Mouse (Mus musculus) thymus, adult 2 months (tissue): ENCODE measurements around the gene Cacna2d2. TPM values are rescaled to one million over a fixed set of nuclear protein-coding genes. Genes with fewer than 3 reads are reported as not detected.
"Not testable (repeated sequence)": the region's sequence is repeated elsewhere in the genome, so short reads cannot be mapped to it uniquely, and the experiment has no call there.

Source experiments
- DNase-seq: peaks from one replicate; pipeline ENCODE4 v3.0.0; 2021
- H3K27ac ChIP-seq: fragments of 200-500 bp; 2 replicates; pipeline ENCODE4 v1.5.1; 2012; ENCODE audit warnings: low read length, control low read depth; ENCODE audit not compliant: control insufficient read depth, insufficient read depth
- H3K27me3 ChIP-seq: fragments of 200-500 bp; 2 replicates; pipeline ENCODE4 v1.6.1; 2012; ENCODE audit warnings: mild to moderate bottlenecking, low read length, moderate library complexity, mixed read lengths; ENCODE audit not compliant: control insufficient read depth, insufficient read depth
- H3K36me3 ChIP-seq: fragments of 200-500 bp; 2 replicates; pipeline ENCODE4 v1.6.1; 2012; ENCODE audit warnings: mild to moderate bottlenecking, low read length, moderate library complexity; ENCODE audit not compliant: control insufficient read depth, insufficient read depth
- H3K4me1 ChIP-seq: fragments of 200-500 bp; replicated peaks from 2 replicates; pipeline ENCODE4 v1.6.1; 2012; ENCODE audit warnings: low read length; ENCODE audit not compliant: control insufficient read depth, insufficient read depth
- H3K4me3 ChIP-seq: fragments of 200-500 bp; 2 replicates; pipeline ENCODE4 v1.5.1; 2012; ENCODE audit warnings: mild to moderate bottlenecking, low read length, control low read depth, moderate library complexity; ENCODE audit not compliant: control insufficient read depth, insufficient read depth
- CTCF ChIP-seq: fragments of 200-500 bp; IDR thresholded peaks from 2 replicates; pipeline ENCODE4 v1.5.1; 2012; ENCODE audit warnings: mild to moderate bottlenecking, control low read depth, low read length, moderate library complexity, borderline replicate concordance; ENCODE audit not compliant: control insufficient read depth, poor library complexity, insufficient read depth; ENCODE audit errors: extremely low read depth
- POLR2A ChIP-seq: fragments of 200-500 bp; IDR thresholded peaks from 2 replicates; pipeline ENCODE4 v1.6.1; 2012; ENCODE audit warnings: mild to moderate bottlenecking, low read length, control low read depth, moderate library complexity; ENCODE audit not compliant: control insufficient read depth, poor library complexity, insufficient read depth; ENCODE audit errors: extremely low read depth
- WGBS: fragments of 180-500 bp; shearing (Covaris S2); methylation state at CpG from one replicate; pipeline ENCODE4 v1.1.7; 2018; 5-methylcytosine and 5-hydroxymethylcytosine counted together
- polyA plus RNA-seq: library from polyadenylated mRNA; depleted of rRNA; stranded (reverse); fragments of >200 nt; gene quantifications from 2 replicates; pipeline ENCODE4 v1.2.3, GENCODE M21; 2012

Gene Cacna2d2
- polyA plus RNA-seq, 1 experiment: 8.9 TPM

GRCm38 (mm10) chr9:107570845-107571244, 171.4 kb downstream of the Cacna2d2 start:
- DNase-seq: no peak
- Histone ChIP-seq H3K27ac (no peak overlapping the region), H3K4me1 (peaks cover 22% of the 10 kb centered on the region), H3K27me3 (no peaks in the 10 kb centered on the region), H3K4me3 (no peak overlapping the region), H3K36me3 (no peaks in the 10 kb centered on the region)
- 97% methylated on average over 21 of the region's 21 CpGs for WGBS
- no peak for TF ChIP-seq POLR2A
- TF ChIP-seq CTCF: no peak

DNA sequence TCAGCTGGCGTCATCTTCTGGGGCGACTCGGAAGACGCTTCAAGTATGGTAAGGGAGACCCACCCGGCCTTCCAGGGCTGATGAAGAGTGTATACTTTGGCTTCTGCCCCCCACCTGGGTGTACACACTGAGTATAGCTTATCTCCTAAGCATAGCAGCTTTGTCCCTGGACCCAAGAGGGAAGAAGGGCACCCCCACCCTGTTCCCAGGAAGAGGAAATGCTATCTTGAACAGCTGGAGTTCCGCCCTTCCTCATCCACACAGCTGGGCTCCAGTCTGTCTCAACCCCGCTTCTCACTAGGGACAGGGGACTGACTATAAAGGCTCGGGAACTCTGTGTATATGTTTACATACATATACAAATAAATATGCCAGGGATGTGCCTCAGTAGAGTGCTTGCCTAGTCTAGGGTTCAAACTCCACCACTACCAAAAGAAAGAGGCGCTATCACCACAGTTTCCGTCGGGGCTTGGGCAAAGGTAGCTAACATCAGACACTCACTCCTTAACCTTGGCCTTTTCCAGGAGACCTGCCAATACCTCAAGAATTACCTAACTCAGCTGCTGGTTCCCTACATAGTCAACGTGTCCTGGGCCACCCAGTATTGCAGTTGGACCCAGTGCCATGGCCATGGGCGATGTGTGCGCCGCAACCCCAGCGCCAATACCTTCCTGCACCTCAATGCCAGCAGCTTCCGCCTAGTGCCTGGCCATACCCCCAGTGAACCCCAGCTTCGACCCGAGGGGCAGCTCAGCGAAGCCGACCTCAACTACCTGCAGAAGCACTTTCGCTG, 172.3 kb downstream of the Cacna2d2 start:
- no peak for DNase-seq
- no peak overlapping the region for H3K4me3 ChIP-seq

GRCm38 (mm10) chr9:107572327-107572662, 172.9 kb downstream of the Cacna2d2 start:
- no peak overlapping the region for H3K27ac ChIP-seq
- H3K36me3 ChIP-seq: no peaks in the 10 kb centered on the region
- H3K4me1 ChIP-seq: peaks cover 22% of the 10 kb centered on the region
- 93% methylated on average over 2 of the region's 2 CpGs for WGBS
- H3K27me3 ChIP-seq: no peaks in the 10 kb centered on the region
- TF ChIP-seq CTCF (no peak), POLR2A (no peak)
- DNase-seq: no peak
- H3K4me3 ChIP-seq: no peak overlapping the region

More for the DNA sequence above, 172.3 kb downstream of the Cacna2d2 start:
- WGBS: 93% methylated on average over 22 of the region's 22 CpGs
- Histone ChIP-seq H3K36me3 (no peaks in the 10 kb centered on the region), H3K27me3 (no peaks in the 10 kb centered on the region), H3K27ac (no peak overlapping the region), H3K4me1 (peaks cover 22% of the 10 kb centered on the region)
- TF ChIP-seq POLR2A (no peak), CTCF (no peak)

GRCm38 (mm10) chr9:107573774-107574173, 174.4 kb downstream of the Cacna2d2 start:
- H3K27me3 ChIP-seq, H3K36me3 ChIP-seq, DNase-seq, H3K27ac ChIP-seq, H3K4me3 ChIP-seq: not testable (repeated sequence)
- H3K4me1 ChIP-seq: peaks cover 12% of the 10 kb centered on the region
- 94% methylated on average over 6 of the region's 6 CpGs for WGBS

- Histone ChIP-seq H3K36me3 (no peaks in the 10 kb centered on the region), H3K27me3 (no peaks in the 10 kb centered on the region), H3K4me1 (peaks cover 4% of the 10 kb centered on the region; the same call in 1 of the 2 replicates), H3K4me3 (no peak overlapping the region), H3K27ac (no peak overlapping the region)
- no peak for TF ChIP-seq CTCF
- no peak for TF ChIP-seq POLR2A
- WGBS: 88% methylated on average over 14 of the region's 14 CpGs
- no peak for DNase-seq
Measured at GRCm38 (mm10) chr9:107575579-107576356, 176.4 kb downstream of the Cacna2d2 start.

- Histone ChIP-seq H3K36me3 (no peaks in the 10 kb centered on the region), H3K27me3 (no peaks in the 10 kb centered on the region), H3K4me3 (no peak within 1 kb of the TSS), H3K27ac (no peak within 1 kb of the TSS), H3K4me1 (peaks cover 7% of the 10 kb centered on the region)
- no peak for TF ChIP-seq POLR2A
- 71% methylated on average over 16 of the region's 16 CpGs for WGBS
- DNase-seq: no peak
Measured at GRCm38 (mm10) chr9:107576357-107577107, 177.1 kb downstream of the Cacna2d2 start, which contains the start of gene Hyal1. TSS of gene Hyal1 (plus strand) at chr9:107576927.
